Mouse (Mus musculus): ENCODE measurements at regions not wholly inside any gene's neighbourhood (a gene's known extent, or its start where the extent isn't known, plus 50 kb on each side); places are given as distances from the start of the nearest gene placed in this dataset.

GRCm38 (mm10) chr15:51646304-51646703, 2238.4 kb upstream of the Gm7489 start:
- Histone ChIP-seq H3K9ac (ENCODE audit: control insufficient read depth, low read depth, low read length, poor library complexity, severe bottlenecking) (no peak overlapping the region), H3K9me3 (replicated peaks; ENCODE audit: insufficient read depth, low read length) (no peaks in the 10 kb centered on the region), H3K36me3 (ENCODE audit: control insufficient read depth in 1 of 2, insufficient read depth in 2 of 2, low read length in 2 of 2) (no peaks in the 10 kb centered on the region), H3K79me2 (ENCODE audit: control insufficient read depth, insufficient read depth, low read length, poor library complexity) (no peaks in the 10 kb centered on the region), H3K27ac (ENCODE audit: control insufficient read depth, low read depth, low read length) (no peak overlapping the region), H3K4me3 (ENCODE audit: control insufficient read depth in 1 of 2, insufficient read depth in 1 of 2, low read depth in 2 of 2, low read length in 2 of 2) (no peak overlapping the region), H3K4me1 (ENCODE audit: control insufficient read depth in 1 of 2, insufficient read depth in 2 of 2, low read length in 2 of 2) (0 out of 4 replicates have a peak, but pooled peaks cover 0 to 4% of the 10 kb centered on the region in 2 experiments), H3K27me3 (ENCODE audit: control insufficient read depth in 1 of 2, insufficient read depth in 2 of 2, low read length in 2 of 2) (peaks cover 0 to 2% of the 10 kb centered on the region in 2 experiments; a peak in 1 of 4 replicates)
- no peak for DNase-seq (ENCODE audit: low read depth, low spot score)
- no peak for TF ChIP-seq NELFE (IDR thresholded peaks at IDR 0.05; ENCODE audit: low read depth, low read length)
- no peak for TF ChIP-seq ZMIZ1 (IDR thresholded peaks at IDR 0.05; ENCODE audit: low read depth, low read length)
- TF ChIP-seq RAD21 (IDR thresholded peaks at IDR 0.05; ENCODE audit: low read depth, low read length): no peak
- no peak for TF ChIP-seq EP300 (IDR thresholded peaks at IDR 0.05; ENCODE audit: low read depth in 1 of 2, low read length in 2 of 2)

DNA sequence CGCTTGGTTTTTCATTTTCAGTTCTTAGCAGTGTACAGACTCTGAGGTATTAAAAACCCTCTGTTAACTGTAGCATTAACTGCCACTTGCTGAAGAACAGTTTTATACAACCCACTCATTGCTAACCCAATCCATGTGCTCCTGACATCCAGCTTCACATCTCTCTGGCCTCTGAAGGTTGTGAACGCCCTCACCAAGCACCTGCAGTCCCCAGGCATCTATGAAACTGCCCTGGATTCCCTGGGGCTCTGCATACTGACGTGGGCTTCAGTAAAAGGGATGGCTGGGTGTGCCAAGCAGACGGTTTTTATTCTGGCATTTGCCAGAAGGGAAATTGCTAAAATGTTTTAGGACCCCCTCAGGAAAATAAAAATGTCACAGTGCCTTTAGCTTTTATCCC, 2232.2 kb upstream of the Gm7489 start:
- H3K9me3 ChIP-seq (replicated peaks; ENCODE audit: insufficient read depth, low read length): no peaks in the 10 kb centered on the region
- H3K36me3 ChIP-seq (ENCODE audit: control insufficient read depth in 1 of 2, insufficient read depth in 2 of 2, low read length in 2 of 2): no peaks in the 10 kb centered on the region

DNA sequence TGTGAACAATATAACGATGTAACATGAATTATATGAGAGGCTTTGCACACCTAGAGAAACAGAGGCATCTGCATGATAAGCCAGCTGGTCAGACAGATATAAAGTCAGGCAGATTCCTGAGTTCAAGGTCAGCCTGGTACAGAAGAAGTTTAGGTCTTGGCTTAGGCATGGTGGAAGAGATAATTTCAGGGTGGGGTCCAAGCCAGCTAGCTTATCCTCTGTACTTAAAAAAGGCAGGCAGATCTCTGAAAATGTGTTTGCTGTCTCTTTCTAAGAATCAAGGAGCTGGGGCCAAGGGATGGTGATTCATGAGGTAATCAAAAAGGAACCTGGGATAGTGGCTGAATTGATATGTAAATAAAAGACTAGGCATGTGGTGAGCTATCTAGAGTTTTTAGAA, 2227.1 kb upstream of the Gm7489 start:
- TF ChIP-seq MEF2A (IDR thresholded peaks at IDR 0.05; ENCODE audit: extremely low read depth, insufficient replicate concordance, low read depth, low read length, poor library complexity, severe bottlenecking) (no peak), GATA1 (IDR thresholded peaks at IDR 0.05; ENCODE audit: low read depth, low read length) (no peak), SMC3 (IDR thresholded peaks at IDR 0.05; ENCODE audit: low read depth, low read length) (no peak), USF1 (IDR thresholded peaks at IDR 0.05; ENCODE audit: low read depth, low read length) (no peak), CHD1 (IDR thresholded peaks at IDR 0.05; ENCODE audit: low read depth, low read length) (no peak), MYB (IDR thresholded peaks at IDR 0.05; ENCODE audit: low read depth, low read length) (no peak)
- Histone ChIP-seq H3K27me3 (ENCODE audit: control insufficient read depth in 1 of 2, insufficient read depth in 2 of 2, low read length in 2 of 2) (no peaks in the 10 kb centered on the region), H3K4me3 (ENCODE audit: control insufficient read depth in 1 of 2, insufficient read depth in 1 of 2, low read depth in 2 of 2, low read length in 2 of 2) (no peak overlapping the region), H3K9me3 (replicated peaks; ENCODE audit: insufficient read depth, low read length) (no peaks in the 10 kb centered on the region), H3K27ac (ENCODE audit: control insufficient read depth, low read depth, low read length) (no peak overlapping the region), H3K36me3 (ENCODE audit: control insufficient read depth in 1 of 2, insufficient read depth in 2 of 2, low read length in 2 of 2) (no peaks in the 10 kb centered on the region), H3K79me2 (ENCODE audit: control insufficient read depth, insufficient read depth, low read length, poor library complexity) (no peaks in the 10 kb centered on the region), H3K4me1 (ENCODE audit: control insufficient read depth in 1 of 2, insufficient read depth in 2 of 2, low read length in 2 of 2) (no peaks in the 10 kb centered on the region), H3K9ac (ENCODE audit: control insufficient read depth, low read depth, low read length, poor library complexity, severe bottlenecking) (no peak overlapping the region)
- DNase-seq (ENCODE audit: low read depth, low spot score): no peak

More for the DNA sequence above, 2232.2 kb upstream of the Gm7489 start:
- Histone ChIP-seq H3K4me1 (ENCODE audit: control insufficient read depth in 1 of 2, insufficient read depth in 2 of 2, low read length in 2 of 2) (no peaks in the 10 kb centered on the region), H3K9ac (ENCODE audit: control insufficient read depth, low read depth, low read length, poor library complexity, severe bottlenecking) (no peak overlapping the region), H3K4me3 (ENCODE audit: control insufficient read depth in 1 of 2, insufficient read depth in 1 of 2, low read depth in 2 of 2, low read length in 2 of 2) (no peak overlapping the region), H3K79me2 (ENCODE audit: control insufficient read depth, insufficient read depth, low read length, poor library complexity) (no peaks in the 10 kb centered on the region), H3K27ac (ENCODE audit: control insufficient read depth, low read depth, low read length) (no peak overlapping the region), H3K27me3 (ENCODE audit: control insufficient read depth in 1 of 2, insufficient read depth in 2 of 2, low read length in 2 of 2) (no peaks in the 10 kb centered on the region)
- TF ChIP-seq SMC3 (IDR thresholded peaks at IDR 0.05; ENCODE audit: low read depth, low read length) (no peak), MYC (IDR thresholded peaks at IDR 0.05; ENCODE audit: low read depth, low read length) (no peak), ZKSCAN1 (IDR thresholded peaks at IDR 0.05; ENCODE audit: low read depth, low read length) (no peak), MAFK (IDR thresholded peaks at IDR 0.05; ENCODE audit: borderline replicate concordance, low read depth, low read length) (no peak), ZNF384 (IDR thresholded peaks at IDR 0.05; ENCODE audit: low read depth, low read length) (no peak), USF2 (IDR thresholded peaks at IDR 0.05; ENCODE audit: borderline replicate concordance in 1 of 2, insufficient read depth in 1 of 2, low read depth in 1 of 2, low read length in 2 of 2) (no peak), POLR2AphosphoS5 (IDR thresholded peaks at IDR 0.05; ENCODE audit: borderline replicate concordance, low read depth, low read length) (no peak), MYB (IDR thresholded peaks at IDR 0.05; ENCODE audit: low read depth, low read length) (no peak), RCOR1 (IDR thresholded peaks at IDR 0.05; ENCODE audit: low read depth, low read length) (no peak), ETS1 (IDR thresholded peaks at IDR 0.05; ENCODE audit: low read depth, low read length) (no peak), TCF12 (IDR thresholded peaks at IDR 0.05; ENCODE audit: low read depth, low read length) (no peak), ZC3H11A (IDR thresholded peaks at IDR 0.05; ENCODE audit: low read depth, low read length) (no peak), POLR2A (IDR thresholded peaks at IDR 0.05; ENCODE audit: control insufficient read depth in 1 of 2, insufficient read depth in 1 of 2, low read depth in 1 of 2, low read length in 2 of 2, poor library complexity in 1 of 2) (no peak), GABPA (IDR thresholded peaks at IDR 0.05; ENCODE audit: low read depth, low read length) (no peak), NELFE (IDR thresholded peaks at IDR 0.05; ENCODE audit: low read depth, low read length) (no peak), TAL1 (IDR thresholded peaks at IDR 0.05; ENCODE audit: low read length) (no peak), TBP (IDR thresholded peaks at IDR 0.05; ENCODE audit: low read depth, low read length) (no peak)
- no peak for DNase-seq (ENCODE audit: low read depth, low spot score)
